Mouse (Mus musculus): ENCODE measurements around the gene Tmem131.
A peak's percentile ranks its signal among the peaks of the same experiment; 100 is the strongest.

Gene Tmem131

DNA sequence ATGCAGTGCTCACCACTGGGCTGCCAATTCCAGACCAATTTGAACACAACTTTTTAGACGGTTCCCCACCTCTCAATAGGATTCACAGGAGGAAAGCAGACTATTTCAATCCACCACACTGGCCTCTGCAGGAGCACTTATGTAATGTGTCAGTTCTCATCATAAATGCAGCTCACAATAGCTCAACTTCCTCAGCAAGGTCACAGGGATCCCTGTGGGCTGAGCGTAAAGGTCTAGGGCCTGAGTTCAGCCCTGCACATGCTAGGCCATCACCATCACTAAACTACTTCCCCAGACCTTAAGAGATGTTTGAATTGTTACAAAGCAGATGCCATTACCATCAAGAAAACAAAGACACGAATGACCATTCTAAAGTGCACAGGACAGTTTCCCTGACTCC lies 58.9 kb downstream of the Tmem131 start:
- no peak for DNase-seq (ENCODE audit: low spot score)

DNA sequence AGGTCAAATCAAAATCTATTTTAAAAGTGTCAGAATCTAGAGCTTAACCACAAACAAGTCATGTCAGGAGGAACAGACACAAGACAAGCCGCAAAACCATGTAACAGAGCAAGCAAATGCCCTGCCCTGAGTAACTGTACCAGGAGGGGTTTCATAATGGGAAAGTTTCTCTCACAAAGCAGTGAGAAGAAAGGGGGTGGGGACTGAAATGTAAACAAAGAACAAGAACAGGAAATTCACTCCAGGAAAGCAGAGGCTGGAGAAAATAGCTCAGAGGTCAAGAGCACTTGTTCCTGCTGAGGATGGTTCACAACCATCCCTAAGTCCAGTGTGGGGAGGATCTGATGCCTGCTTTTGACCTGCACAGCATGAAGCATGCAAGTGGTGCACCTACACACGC lies 59.7 kb downstream of the Tmem131 start:
- no peak for DNase-seq (ENCODE audit: low spot score)

DNA sequence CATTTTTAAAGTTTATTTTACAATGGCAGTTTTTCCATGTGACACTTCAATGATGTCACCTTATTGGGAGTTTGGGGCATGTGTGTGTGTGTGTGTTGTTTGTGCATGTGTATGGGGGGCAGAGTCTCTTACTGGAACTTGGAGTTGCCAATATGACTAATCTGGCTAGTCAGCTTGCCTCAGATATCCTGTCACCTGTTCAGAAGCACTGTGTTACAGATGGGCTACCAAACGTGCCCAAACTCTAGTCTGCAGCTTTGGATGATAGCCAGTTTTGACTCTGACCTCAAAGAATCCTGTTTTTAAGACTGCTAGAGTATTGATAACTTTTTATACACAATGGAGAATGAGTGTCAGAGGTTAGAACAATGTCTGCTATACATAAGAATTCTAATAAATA lies 64.3 kb downstream of the Tmem131 start:
- no peak for DNase-seq (ENCODE audit: low spot score)

DNA sequence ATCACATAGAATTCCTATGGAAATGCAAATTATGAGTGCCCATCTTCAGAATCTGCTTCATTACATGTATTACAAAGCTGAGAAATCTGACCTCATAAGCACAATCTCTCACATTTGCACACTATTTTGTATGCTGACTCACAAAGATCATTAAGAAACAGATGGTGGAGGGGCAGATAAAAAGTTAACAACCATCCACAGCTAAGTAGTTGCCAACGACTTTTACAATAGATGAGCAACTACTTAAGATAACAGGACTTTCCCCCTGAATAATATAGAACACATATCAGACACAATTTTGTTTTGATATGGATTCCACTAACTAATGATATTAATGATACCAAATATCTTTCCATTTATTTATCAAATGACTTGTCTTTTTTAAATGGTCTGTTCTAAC lies 66.3 kb downstream of the Tmem131 start:
- no peak for DNase-seq (ENCODE audit: low spot score)

DNA sequence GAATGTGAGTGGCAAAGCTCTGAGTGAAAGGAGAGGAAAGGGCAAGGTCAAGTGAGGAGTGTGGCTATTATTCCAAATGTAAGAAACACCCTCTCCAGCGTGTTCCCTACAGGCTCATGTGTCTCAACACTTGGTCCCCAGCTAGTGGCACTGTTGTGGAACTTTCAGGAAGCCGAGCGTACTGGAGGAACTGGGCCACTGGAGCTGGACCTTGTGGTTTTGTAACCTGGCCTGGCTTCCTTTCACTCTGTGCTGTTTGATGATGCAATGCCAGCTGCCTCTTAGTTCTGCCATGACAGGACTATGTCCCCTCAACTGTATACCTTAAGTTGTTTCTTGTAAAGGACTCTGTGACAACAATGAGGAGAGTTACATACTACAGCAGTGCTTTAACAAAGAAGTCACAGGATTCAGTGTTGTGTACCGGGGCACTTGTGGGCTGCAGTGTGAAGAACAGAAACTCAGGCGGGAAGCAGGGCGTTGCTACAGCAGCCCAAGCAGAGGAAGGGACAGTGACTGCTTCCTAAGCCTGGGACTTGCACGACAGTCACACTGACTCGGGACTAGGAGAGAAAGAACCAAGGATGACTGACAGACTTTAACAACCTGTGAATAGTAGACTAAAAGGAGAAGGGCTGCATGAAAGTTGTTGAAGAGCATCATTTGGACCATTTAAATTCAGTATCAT lies 68.4 kb downstream of the Tmem131 start:
- DNase-seq (ENCODE audit: low spot score) = no peak

DNA sequence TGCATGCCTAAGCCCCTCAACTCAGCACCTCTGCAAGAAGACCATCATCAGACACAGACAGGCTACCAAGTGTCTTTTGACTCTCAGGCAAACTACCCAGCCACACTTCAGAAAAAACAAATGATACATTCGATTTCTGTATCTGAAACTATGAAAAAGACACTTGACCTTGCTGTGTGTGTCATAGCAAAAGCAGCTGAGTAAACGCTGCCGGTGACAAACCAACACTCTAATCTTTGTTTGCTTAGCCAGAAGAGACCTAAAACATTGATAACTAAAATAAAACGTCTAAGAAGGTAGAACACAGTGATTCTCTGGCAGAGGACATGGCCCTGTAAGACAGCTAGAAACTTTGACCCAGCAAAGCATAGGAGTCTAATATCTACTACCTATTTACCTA lies 72.2 kb downstream of the Tmem131 start:
- DNase-seq (ENCODE audit: low spot score) = no peak

DNA sequence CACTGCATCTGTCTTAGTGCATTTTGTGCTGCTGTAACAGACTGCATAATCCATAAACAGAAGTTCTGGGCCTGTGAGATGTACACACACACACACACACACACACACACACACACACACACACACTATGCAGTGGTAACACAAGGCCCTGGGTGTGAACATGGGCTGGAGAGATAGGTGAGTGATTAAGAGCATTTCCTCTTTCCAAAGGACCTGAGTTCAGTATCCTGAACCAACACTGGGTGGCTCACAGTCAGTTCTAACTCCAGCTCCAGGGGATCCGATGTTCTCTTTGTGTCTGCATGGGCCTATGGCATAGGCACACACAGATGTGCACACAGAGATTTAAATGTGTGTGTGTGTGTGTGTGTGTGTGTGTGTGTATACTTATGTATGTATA lies 72.9 kb downstream of the Tmem131 start:
- no peak for DNase-seq (ENCODE audit: low spot score)

DNA sequence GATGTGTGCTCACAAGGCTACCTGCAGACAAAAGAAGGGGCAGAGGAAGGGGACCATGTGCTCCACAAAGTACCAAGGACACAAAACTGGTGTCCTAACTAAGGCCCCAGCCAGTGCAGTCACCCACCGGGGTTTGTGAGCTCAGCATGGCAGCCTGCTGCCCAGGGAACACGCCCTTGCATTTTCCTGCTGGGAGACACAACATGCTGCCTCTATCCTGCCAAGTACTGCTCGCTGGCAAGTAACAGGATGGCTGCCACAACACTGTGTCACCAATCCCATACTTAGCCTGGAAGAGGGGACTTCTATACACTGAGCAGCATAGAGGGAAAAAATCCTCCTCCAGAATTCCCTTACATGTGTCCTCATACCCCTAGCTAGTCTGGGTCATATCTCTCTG lies 78.7 kb downstream of the Tmem131 start:
- DNase-seq (ENCODE audit: low spot score) = no peak

DNA sequence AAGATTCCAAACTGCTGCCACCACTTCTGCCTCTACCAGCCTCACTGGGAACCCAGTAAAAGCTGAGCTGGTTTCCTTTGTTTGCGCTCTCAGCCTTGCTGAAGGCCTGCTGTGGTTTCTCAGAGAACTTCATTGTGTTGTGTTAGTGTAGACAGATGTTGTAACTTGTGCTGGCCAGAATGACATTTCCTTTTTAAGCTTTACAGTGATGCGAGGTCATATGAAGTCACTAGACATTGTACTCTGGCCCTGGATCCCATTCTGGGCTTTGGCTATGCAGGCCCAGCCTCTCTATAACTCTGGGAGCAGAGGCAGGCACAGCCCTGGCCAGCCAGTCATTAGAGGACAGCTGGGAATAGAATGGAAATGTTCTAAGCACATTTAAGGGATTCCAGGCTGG lies 81.7 kb downstream of the Tmem131 start:
- DNase-seq (ENCODE audit: low spot score) = no peak

DNA sequence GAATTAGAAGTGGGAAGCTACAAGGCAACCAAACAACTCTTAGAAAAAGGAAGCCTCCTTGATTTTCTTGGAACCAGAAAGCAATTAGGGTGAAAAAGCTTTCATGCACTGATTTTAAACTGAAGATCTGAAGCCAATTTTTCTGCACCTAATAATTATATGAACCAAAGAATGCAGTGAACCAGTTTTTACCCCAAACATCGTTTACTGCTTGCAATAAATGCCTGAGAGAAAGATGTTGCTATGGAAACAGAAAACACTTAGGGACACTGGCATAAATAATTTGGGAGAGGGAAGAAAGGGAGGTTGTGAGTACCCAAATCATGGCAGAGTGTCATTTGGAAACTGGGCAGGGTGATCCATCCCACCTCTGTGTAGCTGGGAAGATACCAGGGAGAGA lies 82.6 kb downstream of the Tmem131 start:
- DNase-seq (ENCODE audit: low spot score) = no peak

DNA sequence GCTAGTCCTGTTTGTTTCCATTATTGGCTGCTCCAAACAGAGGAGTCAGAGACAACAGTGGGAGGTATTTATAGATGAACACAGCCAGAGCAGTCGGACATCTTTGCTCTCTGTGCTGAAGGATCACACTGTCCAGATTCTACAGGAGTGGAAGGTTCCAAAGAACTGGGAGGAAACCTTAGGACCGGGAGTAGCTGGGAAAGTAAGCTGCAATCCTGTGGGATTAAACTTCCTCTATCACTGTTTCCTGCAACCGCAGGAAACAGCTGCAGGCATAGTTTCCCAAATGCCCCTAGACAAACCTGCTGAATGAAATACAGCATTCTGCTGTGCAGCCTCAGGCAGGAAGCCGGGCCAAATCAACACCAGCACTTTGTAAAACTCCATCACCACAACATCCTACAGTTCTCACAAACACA lies 83.0 kb downstream of the Tmem131 start:
- no peak for DNase-seq (ENCODE audit: low spot score)

DNA sequence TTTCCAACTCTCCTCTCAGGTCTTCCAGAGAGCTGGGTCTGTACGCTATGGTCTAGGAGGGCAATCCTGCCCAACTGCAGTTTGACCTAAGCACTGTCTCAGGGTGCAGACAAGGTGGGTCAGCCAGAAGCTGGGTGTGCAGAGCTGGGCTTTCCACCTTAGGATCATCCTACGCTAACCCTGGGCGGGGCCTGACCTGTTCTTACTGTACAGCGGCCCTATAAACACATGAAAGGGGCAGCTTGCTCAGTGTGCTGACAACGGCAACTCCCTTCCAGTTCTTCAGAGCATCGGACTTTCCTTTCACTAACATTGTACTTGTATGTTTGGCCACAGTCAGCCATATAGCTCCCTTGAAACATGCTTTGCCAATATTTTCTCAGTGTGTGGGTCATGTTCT lies 86.4 kb downstream of the Tmem131 start:
- no peak for DNase-seq (ENCODE audit: low spot score)

DNA sequence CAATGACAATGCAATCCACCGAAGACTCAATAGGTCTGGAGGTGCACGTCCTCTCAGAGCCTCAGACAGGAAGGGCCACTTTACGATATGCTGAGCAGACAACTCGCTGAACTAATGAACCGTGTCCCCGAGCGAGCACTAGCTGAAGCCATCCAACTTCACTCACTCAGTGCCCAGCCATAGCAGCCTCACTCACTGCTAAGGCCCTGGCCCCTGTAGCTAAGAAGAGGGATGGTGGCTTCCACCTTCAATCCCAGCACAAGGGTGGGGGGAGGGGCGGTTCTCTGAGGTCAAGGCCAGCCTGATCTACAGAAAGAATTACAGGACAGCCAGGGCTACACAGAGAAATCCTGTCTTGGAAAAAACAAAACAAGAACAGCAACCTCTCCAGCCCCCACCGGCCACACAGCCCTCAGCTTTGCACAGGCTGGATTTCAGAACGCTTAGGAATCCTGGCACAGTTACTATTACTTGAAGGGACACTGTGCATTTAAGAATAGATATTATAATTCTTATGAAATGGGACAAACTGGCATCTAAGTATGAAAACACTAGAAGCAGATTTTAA lies 89.2 kb downstream of the Tmem131 start:
- peak; percentile 11 for DNase-seq (ENCODE audit: low spot score)

DNA sequence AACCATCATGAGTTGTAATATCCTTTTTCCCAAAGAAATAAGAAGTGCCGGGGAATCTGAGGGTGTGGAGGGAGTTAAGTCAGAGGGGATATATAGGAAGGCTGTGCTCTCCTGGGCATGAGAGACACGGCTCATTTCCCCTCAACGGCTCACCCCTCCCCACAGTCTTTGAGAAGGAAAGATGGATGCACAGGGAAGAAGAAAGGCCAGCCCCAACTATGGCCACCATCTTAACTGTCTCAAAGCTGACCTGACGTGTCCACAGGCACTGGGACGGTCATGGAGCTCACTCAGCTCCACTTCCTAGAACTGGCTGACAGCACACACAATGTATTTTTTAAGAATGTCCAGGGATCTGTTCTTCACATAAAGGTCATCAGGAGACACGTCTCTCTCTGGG lies 91.4 kb downstream of the Tmem131 start:
- DNase-seq (ENCODE audit: low spot score) = no peak

DNA sequence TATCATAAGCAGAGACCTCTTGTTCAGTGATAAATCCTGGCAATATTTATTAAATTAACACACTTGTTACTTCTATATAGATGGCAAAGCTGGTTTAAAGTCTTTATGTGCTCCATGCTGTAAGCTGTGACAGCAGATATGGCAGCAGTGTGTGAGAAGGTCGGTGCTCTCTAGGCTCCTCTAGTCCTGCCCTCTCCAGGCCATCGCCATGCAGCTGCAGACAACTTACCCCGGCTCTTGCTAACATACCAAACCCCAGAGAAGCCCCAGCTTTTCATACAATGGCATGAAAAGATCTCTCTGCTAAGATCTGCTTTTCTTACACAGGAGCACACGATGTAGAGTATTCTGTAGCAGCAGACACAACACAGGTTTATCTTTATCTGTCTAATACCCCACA lies 92.1 kb downstream of the Tmem131 start:
- no peak for DNase-seq (ENCODE audit: low spot score)

DNA sequence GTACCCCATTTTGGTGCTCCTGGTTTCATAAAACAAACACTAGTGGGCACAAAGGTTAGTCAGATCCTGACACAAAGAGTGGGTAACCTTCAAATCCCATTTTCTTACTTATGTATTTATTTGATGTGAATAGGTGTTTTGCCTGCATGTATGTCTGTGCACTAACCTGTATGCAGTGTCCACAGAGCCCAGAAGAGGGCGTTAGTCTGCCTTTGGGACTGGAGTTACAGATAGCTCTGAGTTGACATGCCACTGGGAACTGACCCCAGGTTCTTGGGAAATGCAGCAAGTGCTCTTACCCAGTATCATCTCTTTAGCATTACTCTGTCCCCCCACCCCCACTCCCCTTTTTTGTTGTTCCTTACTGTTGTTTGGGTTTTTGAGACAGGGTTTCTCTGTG lies 95.4 kb downstream of the Tmem131 start:
- DNase-seq (ENCODE audit: low spot score) = no peak

DNA sequence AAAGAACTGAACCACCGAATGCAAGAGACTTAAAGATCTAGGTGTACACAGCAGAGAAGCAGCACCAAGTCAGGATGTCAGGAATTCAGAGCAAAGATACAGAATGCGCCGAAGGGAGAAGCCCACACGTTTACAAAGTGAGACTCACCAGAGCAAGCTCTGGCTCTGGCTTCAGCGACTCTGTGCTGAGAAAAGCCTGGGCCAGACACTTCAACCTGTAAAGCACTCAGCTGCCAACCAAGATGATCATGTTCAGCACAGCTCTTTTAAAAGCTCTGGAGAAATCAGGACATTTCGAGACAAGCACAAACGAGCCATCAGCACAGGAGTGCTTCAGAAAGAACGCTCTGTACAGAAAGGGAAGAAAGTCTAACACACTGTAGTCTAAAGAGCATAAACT lies 96.2 kb downstream of the Tmem131 start:
- no peak for DNase-seq (ENCODE audit: low spot score)

DNA sequence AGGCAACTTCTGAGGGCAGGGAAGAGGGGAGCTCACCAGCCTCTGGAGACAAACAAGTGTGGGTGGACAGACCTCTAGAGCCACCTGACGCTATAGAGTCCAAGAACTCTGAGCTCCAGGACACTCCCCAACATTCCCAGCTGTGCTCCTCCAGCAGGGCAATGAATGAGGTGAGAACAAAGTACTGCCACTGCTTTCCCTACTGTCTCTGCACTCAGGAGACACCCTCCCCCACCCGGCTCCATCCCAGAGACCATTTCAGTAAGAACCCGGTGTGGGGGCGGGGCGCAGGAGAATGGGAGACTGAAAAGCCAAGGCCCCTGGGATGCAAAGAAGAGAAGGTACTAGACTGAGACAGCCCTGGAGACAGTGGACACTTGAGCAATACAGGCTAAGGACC lies 98.4 kb downstream of the Tmem131 start:
- DNase-seq (ENCODE audit: low spot score) = peak; percentile 19

DNA sequence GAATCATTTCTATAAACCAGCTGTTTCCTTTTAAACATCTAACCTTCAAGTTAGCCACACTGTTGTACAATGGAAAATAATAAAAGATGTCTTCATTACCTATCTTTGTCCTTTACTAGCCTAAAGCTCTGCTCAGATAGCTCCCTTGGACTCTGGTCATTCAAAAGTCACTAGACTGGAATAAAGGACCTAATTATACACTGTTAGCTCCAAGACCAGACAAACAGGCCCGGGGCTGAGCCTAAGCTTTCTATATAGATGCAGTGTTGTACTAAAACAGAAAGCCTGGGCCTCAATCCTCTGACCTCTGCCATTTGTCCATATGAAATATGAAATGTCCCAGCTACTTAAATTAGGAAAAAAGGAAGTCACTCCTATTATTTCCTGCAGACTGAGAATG lies 101.7 kb downstream of the Tmem131 start:
- DNase-seq (ENCODE audit: low spot score) = no peak

DNA sequence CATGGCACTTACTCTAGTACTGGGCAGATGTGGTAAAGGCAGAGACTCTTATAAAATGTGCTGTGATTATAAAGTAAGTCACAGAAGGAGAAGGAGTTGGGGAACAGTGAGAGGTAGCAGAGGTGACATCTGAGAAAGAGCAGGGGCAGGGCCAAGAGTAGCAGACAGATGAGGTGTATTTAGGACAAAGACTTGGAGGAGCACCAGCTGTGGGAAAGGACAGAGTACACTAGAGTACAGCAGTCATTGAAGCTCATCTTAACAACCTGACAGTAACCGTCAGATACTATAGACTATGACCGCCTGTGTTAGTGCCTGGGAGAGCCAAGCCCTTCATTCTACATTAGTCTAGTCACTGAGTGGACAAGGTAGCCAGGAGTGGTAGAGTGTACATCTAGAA lies 102.5 kb downstream of the Tmem131 start:
- DNase-seq (ENCODE audit: low spot score) = no peak

DNA sequence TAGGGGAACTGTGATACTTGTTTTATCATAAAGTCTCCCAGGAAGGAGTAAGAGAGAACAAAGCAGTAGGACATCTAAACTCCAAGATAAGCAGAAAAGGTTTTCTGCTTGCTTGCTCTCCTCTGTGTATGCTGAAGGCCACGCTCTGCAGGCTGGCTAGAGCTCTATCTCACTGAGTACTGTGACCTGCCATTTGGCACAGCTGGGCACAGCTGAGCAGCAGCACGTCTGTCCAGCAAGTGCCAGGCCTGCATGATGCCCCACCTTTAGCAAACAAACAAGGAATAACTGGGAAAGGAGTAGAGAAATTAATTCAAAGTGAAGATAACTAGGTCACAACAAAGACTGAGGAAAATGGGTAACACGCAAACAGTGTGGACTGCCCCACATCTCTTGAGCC lies 103.6 kb downstream of the Tmem131 start:
- no peak for DNase-seq (ENCODE audit: low spot score)

DNA sequence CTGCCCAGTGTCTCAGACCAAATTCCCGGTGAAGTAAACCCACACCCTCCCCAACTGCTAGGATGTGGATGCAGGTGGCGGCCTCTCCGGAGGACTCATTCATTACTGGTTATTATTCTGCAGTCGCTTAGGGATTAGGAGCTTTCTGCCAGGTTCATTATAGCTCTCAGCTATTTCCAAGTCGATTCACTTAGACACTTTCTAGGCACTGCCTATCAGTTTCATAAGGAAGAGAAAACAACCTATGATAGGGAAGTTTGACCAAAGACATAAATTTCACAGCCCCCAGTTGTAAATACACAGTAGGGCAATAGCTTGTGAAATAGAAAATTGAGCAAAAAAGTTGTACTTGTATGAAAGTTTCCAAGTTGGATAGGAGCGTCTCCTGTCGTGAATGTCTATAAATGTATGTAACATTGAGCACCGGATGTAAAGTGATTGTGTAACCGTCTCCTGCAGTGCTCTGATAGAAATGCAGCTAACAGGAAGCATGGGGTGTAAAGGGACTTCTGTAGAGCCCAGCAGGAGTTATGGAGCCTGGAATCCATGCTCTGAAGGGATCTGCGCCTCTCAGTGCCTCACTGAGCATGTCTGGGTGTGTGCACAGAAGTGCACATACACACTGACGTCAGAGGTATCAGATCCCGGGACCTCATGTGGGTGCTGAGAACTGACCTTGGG lies 107.1 kb downstream of the Tmem131 start:
- no peak for DNase-seq (ENCODE audit: low spot score)

DNA sequence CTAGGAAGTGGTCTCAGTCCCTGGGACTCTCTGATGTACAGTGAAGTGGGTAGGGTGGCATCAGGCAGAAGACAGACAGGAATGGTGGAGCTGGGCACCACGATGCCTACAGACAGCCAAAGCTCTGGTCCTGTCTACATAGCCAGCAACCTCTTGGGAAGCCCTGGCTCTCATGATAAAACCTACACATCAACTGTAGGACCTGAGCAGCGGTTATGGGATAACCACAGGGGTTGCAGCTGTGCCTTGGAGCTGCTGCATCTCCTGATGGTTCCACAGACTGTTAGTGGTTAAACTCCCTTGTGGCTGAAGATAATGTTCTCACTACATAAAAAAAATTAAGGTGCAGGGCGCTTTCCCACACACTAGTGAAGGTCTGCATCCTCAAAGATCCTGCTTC lies 107.9 kb downstream of the Tmem131 start:
- no peak for DNase-seq (ENCODE audit: low spot score)

DNA sequence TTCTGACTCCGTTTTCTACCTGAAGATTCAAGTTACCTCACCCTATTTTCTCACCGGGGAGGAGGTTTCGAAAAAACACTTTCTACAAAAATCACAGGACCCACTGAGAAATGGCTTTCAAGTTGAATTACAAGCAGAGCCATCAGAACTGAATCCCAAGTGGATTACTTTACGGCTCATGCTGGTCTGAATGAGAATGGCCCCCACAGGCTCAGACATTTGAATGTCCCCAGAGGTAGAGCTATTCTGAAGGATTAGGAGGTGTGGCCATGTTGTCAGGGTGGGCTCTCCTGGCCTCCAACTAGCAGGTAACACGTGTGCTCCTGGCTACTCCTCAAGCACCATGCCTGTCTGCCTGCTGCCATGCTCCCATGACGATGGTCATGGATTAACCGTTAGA lies 109.4 kb downstream of the Tmem131 start:
- DNase-seq (ENCODE audit: low spot score) = no peak
